Mouse (Mus musculus): ENCODE measurements around the gene Zfp445.

GRCm38 (mm10) chr9:122805053-122805844 is 60.6 kb downstream of the Zfp445 start, which contains the start of gene Tcaim:
- TF ChIP-seq CTCF (IDR thresholded peaks at IDR 0.05; ENCODE audit: extremely low read depth, insufficient read depth, insufficient read length, insufficient replicate concordance) (no peak), POLR2A (IDR thresholded peaks at IDR 0.05; ENCODE audit: low read depth, low read length) (no peak; the same call in 1 of the 2 replicates)

All from spleen, adult 2 months (tissue).